ENCODE assay signal across 19 mouse cellular contexts in genomic region chr17:42364716-42365115, GRCm38 (mm10). TPM values are rescaled to one million over a fixed set of nuclear protein-coding genes. Genes with fewer than 3 reads are reported as not detected.
"Had no signal": no experiment of that assay in that cellular context is flagged by ENCODE, and none has a peak within 500 bp of the region (broad histone marks: within the 10 kb centered on the region; RNA-seq: fewer than 3 reads in every experiment).

No protein-coding gene starts in this region.

- H3K9me3 ChIP-seq: neural tube, embryonic 13.5 days; neural tube, embryonic 15.5 days; stomach, embryonic 15.5 days had no signal

- H3K4me1 ChIP-seq: neural tube, embryonic 13.5 days; neural tube, embryonic 15.5 days; stomach, embryonic 15.5 days had no signal

- H3K27me3 ChIP-seq: neural tube, embryonic 13.5 days; neural tube, embryonic 15.5 days; stomach, embryonic 15.5 days had no signal

- H3K27ac ChIP-seq: neural tube, embryonic 13.5 days; neural tube, embryonic 15.5 days; stomach, embryonic 15.5 days; stomach, postnatal 0 days had no signal

- H3K9ac ChIP-seq: neural tube, embryonic 13.5 days; neural tube, embryonic 15.5 days; stomach, embryonic 15.5 days had no signal

- DNase-seq: retina, postnatal 1 day; right cerebral cortex, adult 18-20 months; right cerebral cortex, postnatal 14 days; right cerebral cortex, postnatal 25 days; right cerebral cortex, postnatal 4 days; spleen, adult 18-20 months; thymus, adult 18-20 months; thymus, adult 2 months; thymus, postnatal 14 days; thymus, postnatal 25 days; thymus, postnatal 36 days; thymus, postnatal 4 days had no signal

- H3K4me2 ChIP-seq: neural tube, embryonic 13.5 days; neural tube, embryonic 15.5 days; stomach, embryonic 15.5 days had no signal

- H3K4me3 ChIP-seq: neural tube, embryonic 13.5 days; neural tube, embryonic 15.5 days; stomach, embryonic 15.5 days had no signal

- H3K36me3 ChIP-seq: neural tube, embryonic 13.5 days; neural tube, embryonic 15.5 days; stomach, embryonic 15.5 days had no signal

RNA-seq across cellular contexts. Expression of gene Ptchd4, which starts 49.0 kb away (rescaled TPM):
- polyA plus RNA-seq: small intestine, adult 2 months; spleen, adult 2 months; testis, adult 2 months; thymus, adult 2 months had no signal
